Mouse (Mus musculus) myocyte (in vitro differentiated cells): ENCODE measurements around the gene Ccr5. TPM values are rescaled to one million over a fixed set of nuclear protein-coding genes. Genes with fewer than 3 reads are reported as not detected.
"Not testable (repeated sequence)": the region's sequence is repeated elsewhere in the genome, so short reads cannot be mapped to it uniquely, and the experiment has no call there.

Experiments
- H3K27me3 ChIP-seq: one replicate; pipeline ENCODE4 v1.6.1; 2011; ENCODE audit not compliant: control insufficient read depth, insufficient read depth, insufficient read length
- H3K36me3 ChIP-seq: one replicate; pipeline ENCODE4 v1.6.1; 2011; ENCODE audit not compliant: control insufficient read depth, insufficient read depth
- H3K4me2 ChIP-seq: one replicate; pipeline ENCODE4 v1.6.1; 2011; ENCODE audit warnings: low read depth, control low read depth
- H3K4me3 ChIP-seq: one replicate; pipeline ENCODE4 v1.5.1; 2011; ENCODE audit warnings: mild to moderate bottlenecking, control low read depth, moderate library complexity
- H3K79me2 ChIP-seq: one replicate; pipeline ENCODE4 v1.6.1; 2011; ENCODE audit not compliant: control insufficient read depth, insufficient read depth
- H3ac ChIP-seq: one replicate; pipeline ENCODE4 v1.6.1; 2011; ENCODE audit not compliant: control insufficient read depth, insufficient read length
- CEBPB ChIP-seq: IDR thresholded peaks from 2 replicates; pipeline ENCODE4 v1.6.1; 2011; ENCODE audit warnings: mild to moderate bottlenecking, moderate library complexity; ENCODE audit not compliant: poor library complexity, insufficient read depth, severe bottlenecking
- E2F4 ChIP-seq: IDR thresholded peaks from one replicate; pipeline ENCODE4 v1.6.1; 2011; ENCODE audit warnings: mild to moderate bottlenecking, control low read depth, moderate library complexity; ENCODE audit not compliant: insufficient read depth
- MAX ChIP-seq: IDR thresholded peaks from one replicate; pipeline ENCODE4 v1.6.1; 2011; ENCODE audit warnings: low read depth, mild to moderate bottlenecking, control low read depth
- MYOD1 ChIP-seq, 3 experiments: IDR thresholded peaks; one replicate each; pipeline ENCODE4 v1.6.1; 2011; ENCODE audit warnings: control low read depth in 2 of 3, low read depth in 2 of 3, mild to moderate bottlenecking in 2 of 3, moderate library complexity in 1 of 3; ENCODE audit not compliant: insufficient read length in 2 of 3, control insufficient read depth in 1 of 3
- MYOG ChIP-seq, 3 experiments: IDR thresholded peaks; one replicate each; pipeline ENCODE4 v1.6.1; 2011; ENCODE audit warnings: control low read depth in 2 of 3, low read depth in 2 of 3, mild to moderate bottlenecking in 2 of 3; ENCODE audit not compliant: insufficient read length in 2 of 3, control insufficient read depth in 1 of 3, insufficient read depth in 1 of 3
- POLR2A ChIP-seq: IDR thresholded peaks from one replicate; pipeline ENCODE4 v1.6.1; 2011; ENCODE audit warnings: low read depth, mild to moderate bottlenecking, control low read depth, moderate library complexity; ENCODE audit not compliant: insufficient read length
- POLR2AphosphoS2 ChIP-seq: IDR thresholded peaks from one replicate; pipeline ENCODE4 v1.6.1; 2011; ENCODE audit warnings: low read depth, control low read depth; ENCODE audit not compliant: insufficient read length
- REST ChIP-seq: IDR thresholded peaks from one replicate; pipeline ENCODE4 v1.6.1; 2011; ENCODE audit warnings: mild to moderate bottlenecking, control low read depth, moderate library complexity; ENCODE audit not compliant: insufficient read depth, insufficient read length
- SRF ChIP-seq: IDR thresholded peaks from one replicate; pipeline ENCODE4 v1.6.1; 2011; ENCODE audit warnings: low read depth; ENCODE audit not compliant: control insufficient read depth, insufficient read length
- TCF12 ChIP-seq: IDR thresholded peaks from one replicate; pipeline ENCODE4 v1.6.1; 2011; ENCODE audit warnings: mild to moderate bottlenecking, control low read depth; ENCODE audit not compliant: poor library complexity, insufficient read depth, severe bottlenecking
- TCF3 ChIP-seq: IDR thresholded peaks from one replicate; pipeline ENCODE4 v1.6.1; 2011; ENCODE audit warnings: low read depth, control low read depth; ENCODE audit not compliant: insufficient read length
- USF1 ChIP-seq: IDR thresholded peaks from one replicate; pipeline ENCODE4 v1.6.1; 2011; ENCODE audit warnings: low read depth, mild to moderate bottlenecking, control low read depth, moderate library complexity
- polyA plus RNA-seq: library from polyadenylated mRNA; unstranded; fragments of >200 nt; fragmentation: generic; extraction: Trizol; gene quantifications from one replicate; pipeline ENCODE4 v1.2.1, GENCODE M21; 2012; ENCODE audit warnings: missing spikeins

The Ccr5 gene
- polyA plus RNA-seq = not detected

GRCm38 (mm10) chr9:124121387-124122184 is at the start of gene Ccr5:
Ccr5 (plus strand) TSS chr9:124121543.
- H3K4me2 ChIP-seq = no peak within 1 kb of the TSS
- H3K36me3 ChIP-seq = no peaks in the 10 kb centered on the region
- no peaks in the 10 kb centered on the region for H3K79me2 ChIP-seq
- H3ac ChIP-seq = no peak within 1 kb of the TSS
- H3K4me3 ChIP-seq = no peak within 1 kb of the TSS
- TF ChIP-seq E2F4 (no peak), MYOD1 (IDR thresholded peaks at IDR 0.05; ENCODE audit: control insufficient read depth in 1 of 3, insufficient read length in 2 of 3, low read depth in 2 of 3) (no peak), POLR2AphosphoS2 (no peak), TCF3 (no peak), USF1 (no peak), MAX (no peak)
- no peaks in the 10 kb centered on the region for H3K27me3 ChIP-seq

GRCm38 (mm10) chr9:124079803-124080202 is 41.5 kb upstream of the Ccr5 start:
- Histone ChIP-seq H3K4me3 (no peak overlapping the region), H3ac (no peak overlapping the region), H3K27me3 (no peaks in the 10 kb centered on the region), H3K4me2 (no peak overlapping the region), H3K36me3 (no peaks in the 10 kb centered on the region), H3K79me2 (no peaks in the 10 kb centered on the region)
- TF ChIP-seq POLR2AphosphoS2 (no peak), E2F4 (no peak), TCF3 (no peak), MYOD1 (IDR thresholded peaks at IDR 0.05; ENCODE audit: control insufficient read depth in 1 of 3, insufficient read length in 2 of 3, low read depth in 2 of 3) (no peak), MAX (no peak), CEBPB (no peak), MYOG (IDR thresholded peaks at IDR 0.05; ENCODE audit: control insufficient read depth in 1 of 3, insufficient read depth in 1 of 3, insufficient read length in 2 of 3, low read depth in 2 of 3) (no peak), REST (no peak), USF1 (no peak), POLR2A (no peak)

DNA sequence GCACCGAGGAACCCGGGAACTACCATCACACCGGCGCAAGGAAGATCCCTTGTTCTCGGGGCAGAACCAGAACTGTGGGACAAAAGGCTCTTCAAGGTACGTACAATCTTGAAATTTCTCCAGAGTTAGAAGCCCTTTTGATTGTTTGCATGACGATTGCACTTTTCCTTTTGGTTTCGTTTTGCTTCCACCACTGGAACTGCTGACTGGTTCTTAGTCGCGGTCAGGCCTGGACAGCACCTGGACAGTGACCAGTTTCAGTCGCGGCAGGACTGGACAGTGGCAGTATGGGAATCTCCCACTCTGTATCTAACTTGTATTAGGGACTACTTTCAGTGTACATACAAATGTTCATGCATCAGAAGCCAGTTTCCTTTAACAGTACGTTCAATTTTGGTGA is 40.9 kb upstream of the Ccr5 start:
- H3K36me3 ChIP-seq, H3K79me2 ChIP-seq: not testable (repeated sequence)

DNA sequence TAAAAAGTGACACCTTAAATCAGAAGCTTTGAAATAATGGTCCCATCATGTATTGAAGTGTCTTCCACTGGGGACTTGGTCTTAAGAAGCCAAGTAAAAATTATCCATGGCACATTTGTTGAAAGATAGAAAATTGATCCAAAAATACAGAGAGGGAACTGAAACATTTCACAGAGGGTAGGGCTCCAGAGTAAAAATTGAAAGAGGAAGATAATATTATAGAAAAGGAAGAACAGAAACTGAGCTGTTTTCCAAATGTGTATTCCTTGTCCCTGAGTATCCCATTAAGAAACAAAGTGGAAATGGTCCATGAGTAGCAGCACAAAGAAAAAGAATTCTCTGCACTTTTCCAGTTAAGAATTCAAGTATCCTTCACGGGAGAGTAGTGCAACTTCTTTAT is 30.9 kb upstream of the Ccr5 start:
- no peaks in the 10 kb centered on the region for H3K79me2 ChIP-seq
- no peaks in the 10 kb centered on the region for H3K36me3 ChIP-seq
- H3K4me2 ChIP-seq = no peak overlapping the region
- H3K4me3 ChIP-seq = no peak overlapping the region
- H3ac ChIP-seq = no peak overlapping the region
- H3K27me3 ChIP-seq = no peaks in the 10 kb centered on the region
- TF ChIP-seq TCF3 (no peak), POLR2AphosphoS2 (no peak), USF1 (no peak), MAX (no peak), MYOG (IDR thresholded peaks at IDR 0.05; ENCODE audit: control insufficient read depth in 1 of 3, insufficient read depth in 1 of 3, insufficient read length in 2 of 3, low read depth in 2 of 3) (no peak), SRF (no peak), MYOD1 (IDR thresholded peaks at IDR 0.05; ENCODE audit: control insufficient read depth in 1 of 3, insufficient read length in 2 of 3, low read depth in 2 of 3) (no peak), POLR2A (no peak), TCF12 (no peak), E2F4 (no peak), REST (no peak), CEBPB (no peak)

More for the DNA sequence above, 40.9 kb upstream of the Ccr5 start:
- not testable (repeated sequence) for H3K4me2 ChIP-seq, H3K27me3 ChIP-seq, H3K4me3 ChIP-seq, H3ac ChIP-seq

GRCm38 (mm10) chr9:124099127-124099526 is 22.2 kb upstream of the Ccr5 start:
- Histone ChIP-seq H3ac (no peak overlapping the region), H3K27me3 (no peaks in the 10 kb centered on the region), H3K36me3 (no peaks in the 10 kb centered on the region), H3K4me2 (no peak overlapping the region), H3K79me2 (no peaks in the 10 kb centered on the region), H3K4me3 (no peak overlapping the region)
- no peak for TF ChIP-seq E2F4
- TF ChIP-seq REST = no peak
- TF ChIP-seq TCF3 = no peak
- TF ChIP-seq CEBPB = peak; percentile 92
- TF ChIP-seq USF1 = no peak
- peak in 2 of 3 experiments; percentile 5 to 6 for TF ChIP-seq MYOD1 (IDR thresholded peaks at IDR 0.05; ENCODE audit: control insufficient read depth in 1 of 3, insufficient read length in 2 of 3, low read depth in 2 of 3)
